Mouse (Mus musculus): Measurements from ENCODE around the gene Catsperg1. TPM values are rescaled to one million over a fixed set of nuclear protein-coding genes. Genes with fewer than 3 reads are reported as not detected.
"Not testable (repeated sequence)": the region's sequence is repeated elsewhere in the genome, so short reads cannot be mapped to it uniquely, and the experiment has no call there.

Catsperg1 gene
- polyA plus RNA-seq, 2 experiments, result 0.84 to 3.1 TPM

- Histone ChIP-seq H3K36me3 (ENCODE audit: control insufficient read depth, insufficient read depth, low read length) (no peaks in the 10 kb centered on the region), H3K9ac (ENCODE audit: low read depth, low read length, severe bottlenecking) (no peak overlapping the region), H3K27me3 (ENCODE audit: control insufficient read depth, insufficient read depth, low read length) (no peaks in the 10 kb centered on the region), H3K4me2 (replicated peaks; ENCODE audit: low read depth, low read length, severe bottlenecking) (peak overlapping the region; percentile 40; the same call in 1 of the 2 replicates), H3K4me3 (replicated peaks; ENCODE audit: low read length) (no peak overlapping the region), H3K27ac (replicated peaks; ENCODE audit: low read depth, low read length) (no peak overlapping the region), H3K9me3 (ENCODE audit: control insufficient read depth, low read length) (no peaks in the 10 kb centered on the region), H3K4me1 (ENCODE audit: control insufficient read depth, insufficient read depth, low read length) (no peaks in the 10 kb centered on the region)
- ATAC-seq (ENCODE audit: low FRiP score, low read depth) (no peak), DNase-seq (ENCODE audit: low spot score) (no peak)
- no peak for TF ChIP-seq POLR2A (IDR thresholded peaks at IDR 0.05; ENCODE audit: borderline replicate concordance, extremely low read depth, insufficient read depth, insufficient read length)
- WGBS, result 79% methylated on average over 2 of the region's 2 CpGs
Observed at GRCm38 (mm10) chr7:29214236-29214635, 401 bp upstream of the Catsperg1 start.

GRCm38 (mm10) chr7:29212775-29213560 lies 867 bp downstream of the Catsperg1 start:
- H3K36me3 ChIP-seq (ENCODE audit: control insufficient read depth, insufficient read depth, low read length); H3K9me3 ChIP-seq (ENCODE audit: control insufficient read depth, low read length); H3K27me3 ChIP-seq (ENCODE audit: control insufficient read depth, insufficient read depth, low read length); H3K4me1 ChIP-seq (ENCODE audit: control insufficient read depth, insufficient read depth, low read length); H3K27ac ChIP-seq (replicated peaks; ENCODE audit: low read depth, low read length); H3K9ac ChIP-seq (ENCODE audit: low read depth, low read length, severe bottlenecking); ATAC-seq (ENCODE audit: low FRiP score, low read depth); DNase-seq (ENCODE audit: low spot score): not testable (repeated sequence)
- 19% methylated on average over 40 of the region's 40 CpGs for WGBS
- peak overlapping the region; percentile 13; the same call in 1 of the 2 replicates for H3K4me3 ChIP-seq (replicated peaks; ENCODE audit: low read length)
- H3K4me2 ChIP-seq (replicated peaks; ENCODE audit: low read depth, low read length, severe bottlenecking), result peak overlapping the region; percentile 40

DNA sequence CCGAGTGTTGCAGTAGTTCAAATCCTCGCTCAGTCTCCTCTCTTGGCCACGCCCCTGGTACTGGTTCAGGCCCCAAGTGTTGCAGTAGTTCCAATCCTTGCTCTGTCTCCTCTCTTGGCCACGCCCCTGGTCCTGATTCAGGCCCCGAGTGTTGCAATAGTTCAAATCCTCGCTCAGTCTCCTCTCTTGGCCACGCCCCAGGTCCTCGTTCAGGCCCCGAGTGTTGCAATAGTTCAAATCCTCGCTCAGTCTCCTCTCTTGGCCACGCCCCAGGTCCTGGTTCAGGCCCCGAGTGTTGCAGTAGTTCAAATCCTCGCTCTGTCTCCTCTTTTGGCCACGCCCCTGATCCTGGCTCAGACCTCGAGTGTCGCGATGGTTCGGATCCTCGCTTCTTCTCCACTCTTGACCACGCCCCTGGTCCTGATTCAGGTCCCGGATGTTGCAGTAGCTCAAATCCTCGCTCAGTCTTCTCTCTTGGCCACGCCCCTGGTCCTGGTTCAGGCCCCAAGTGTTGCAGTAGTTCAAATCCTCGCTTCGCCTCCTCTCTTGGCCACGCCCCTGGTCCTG lies 1.6 kb downstream of the Catsperg1 start:
- no peaks in the 10 kb centered on the region for H3K4me1 ChIP-seq (ENCODE audit: control insufficient read depth, insufficient read depth, low read length)
- H3K9me3 ChIP-seq (ENCODE audit: control insufficient read depth, low read length), result no peaks in the 10 kb centered on the region
- 21% methylated on average over 26 of the region's 26 CpGs for WGBS
- no peak overlapping the region for H3K9ac ChIP-seq (ENCODE audit: low read depth, low read length, severe bottlenecking)
- no peaks in the 10 kb centered on the region for H3K27me3 ChIP-seq (ENCODE audit: control insufficient read depth, insufficient read depth, low read length)
- peak overlapping the region; percentile 50; the same call in 1 of the 2 replicates for H3K4me2 ChIP-seq (replicated peaks; ENCODE audit: low read depth, low read length, severe bottlenecking)
- H3K27ac ChIP-seq (replicated peaks; ENCODE audit: low read depth, low read length), result no peak overlapping the region
- DNase-seq (ENCODE audit: low spot score) (no peak), ATAC-seq (ENCODE audit: low FRiP score, low read depth) (no peak)
- peak overlapping the region; percentile 34 for H3K4me3 ChIP-seq (replicated peaks; ENCODE audit: low read length)
- no peak for TF ChIP-seq POLR2A (IDR thresholded peaks at IDR 0.05; ENCODE audit: borderline replicate concordance, extremely low read depth, insufficient read depth, insufficient read length)
- H3K36me3 ChIP-seq (ENCODE audit: control insufficient read depth, insufficient read depth, low read length), result no peaks in the 10 kb centered on the region

- TF ChIP-seq POLR2A (IDR thresholded peaks at IDR 0.05; ENCODE audit: borderline replicate concordance, extremely low read depth, insufficient read depth, insufficient read length), result no peak
- H3K27ac ChIP-seq (replicated peaks; ENCODE audit: low read depth, low read length), result peak overlapping the region; percentile 15; the same call in 1 of the 2 replicates
- WGBS, result 6% methylated on average over 34 of the region's 34 CpGs
Observed at GRCm38 (mm10) chr7:29211415-29212198, 2.2 kb downstream of the Catsperg1 start.

GRCm38 (mm10) chr7:29211013-29211412 lies 2.8 kb downstream of the Catsperg1 start:
- Histone ChIP-seq H3K4me2 (replicated peaks; ENCODE audit: low read depth, low read length, severe bottlenecking) (peak overlapping the region; percentile 50), H3K4me3 (replicated peaks; ENCODE audit: low read length) (peak overlapping the region; percentile 34), H3K27ac (replicated peaks; ENCODE audit: low read depth, low read length) (peak overlapping the region; percentile 15; the same call in 1 of the 2 replicates)
- not testable (repeated sequence) for H3K27me3 ChIP-seq (ENCODE audit: control insufficient read depth, insufficient read depth, low read length); H3K4me1 ChIP-seq (ENCODE audit: control insufficient read depth, insufficient read depth, low read length); H3K9ac ChIP-seq (ENCODE audit: low read depth, low read length, severe bottlenecking); DNase-seq (ENCODE audit: low spot score); H3K9me3 ChIP-seq (ENCODE audit: control insufficient read depth, low read length); H3K36me3 ChIP-seq (ENCODE audit: control insufficient read depth, insufficient read depth, low read length)
- WGBS, result 23% methylated on average over 15 of the region's 15 CpGs
- peak; percentile 19; the same call in 1 of the 2 replicates for ATAC-seq (ENCODE audit: low FRiP score, low read depth)

More at GRCm38 (mm10) chr7:29211415-29212198, 2.2 kb downstream of the Catsperg1 start:
- Histone ChIP-seq H3K36me3 (ENCODE audit: control insufficient read depth, insufficient read depth, low read length) (no peaks in the 10 kb centered on the region), H3K4me3 (replicated peaks; ENCODE audit: low read length) (peak overlapping the region; percentile 34), H3K9ac (ENCODE audit: low read depth, low read length, severe bottlenecking) (0 out of 2 replicates have a peak overlapping the region, but pooled peaks have one; percentile 13), H3K4me2 (replicated peaks; ENCODE audit: low read depth, low read length, severe bottlenecking) (peak overlapping the region; percentile 50), H3K4me1 (ENCODE audit: control insufficient read depth, insufficient read depth, low read length) (no peaks in the 10 kb centered on the region), H3K27me3 (ENCODE audit: control insufficient read depth, insufficient read depth, low read length) (no peaks in the 10 kb centered on the region), H3K9me3 (ENCODE audit: control insufficient read depth, low read length) (no peaks in the 10 kb centered on the region)
- peak; percentile 89 for DNase-seq (ENCODE audit: low spot score)
- peak; percentile 79 for ATAC-seq (ENCODE audit: low FRiP score, low read depth)
